Mouse (Mus musculus): ENCODE results near the gene Enox1.

DNA sequence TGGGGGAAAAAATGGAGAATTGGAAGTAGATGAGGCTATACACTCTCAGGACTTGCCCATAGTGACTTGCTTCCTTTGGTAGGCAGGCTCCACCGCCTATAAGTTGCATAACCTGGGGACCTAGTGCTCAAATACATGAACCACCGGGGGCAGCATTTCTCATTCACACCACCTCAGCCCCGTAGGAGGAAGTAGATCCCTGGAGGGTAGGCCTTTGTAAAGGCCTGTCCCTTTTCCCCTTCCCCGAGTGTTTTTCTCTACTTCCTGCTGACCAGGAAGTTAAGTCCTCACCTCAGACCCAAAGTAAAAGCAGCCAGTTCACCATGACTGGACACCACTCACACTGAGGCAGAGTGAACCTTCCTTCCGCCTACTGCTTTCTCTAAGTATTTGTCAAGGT, 377.1 kb downstream of the Enox1 start:
- TF ChIP-seq POLR2A (IDR thresholded peaks at IDR 0.05; ENCODE audit: insufficient read depth, low read length): no peak
- no peak for TF ChIP-seq EP300 (IDR thresholded peaks at IDR 0.05; ENCODE audit: insufficient read depth, low read depth, low read length)

All from ES-Bruce4 (cell line).